Mouse (Mus musculus) CH12F3 (cell line): ENCODE data around the gene Mybpc3.

Source experiments
- in situ Hi-C: fragments of 300-500 bp; cut with MboI; formaldehyde crosslinking; loops from 2 replicates; pipeline ENCODE4 v1.14.3; 2020; ENCODE audit warnings: low sequenced_read_pairs

Mybpc3 gene

DNA sequence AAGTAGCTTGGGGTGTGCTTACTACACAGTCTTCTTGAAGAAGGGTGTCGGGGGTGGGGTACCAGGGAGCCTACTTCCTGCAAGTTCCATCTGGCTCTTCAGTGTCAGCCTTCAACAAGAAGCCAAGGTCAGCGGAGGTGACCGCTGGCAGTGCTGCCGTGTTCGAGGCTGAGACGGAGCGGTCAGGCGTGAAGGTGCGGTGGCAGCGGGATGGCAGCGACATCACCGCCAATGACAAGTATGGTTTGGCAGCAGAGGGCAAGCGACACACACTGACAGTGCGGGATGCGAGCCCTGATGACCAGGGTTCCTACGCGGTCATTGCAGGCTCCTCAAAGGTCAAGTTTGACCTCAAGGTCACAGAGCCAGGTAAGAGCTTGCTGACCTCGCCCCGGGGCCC, 1.1 kb downstream of the Mybpc3 start:
- in situ Hi-C loops: no loop called here

DNA sequence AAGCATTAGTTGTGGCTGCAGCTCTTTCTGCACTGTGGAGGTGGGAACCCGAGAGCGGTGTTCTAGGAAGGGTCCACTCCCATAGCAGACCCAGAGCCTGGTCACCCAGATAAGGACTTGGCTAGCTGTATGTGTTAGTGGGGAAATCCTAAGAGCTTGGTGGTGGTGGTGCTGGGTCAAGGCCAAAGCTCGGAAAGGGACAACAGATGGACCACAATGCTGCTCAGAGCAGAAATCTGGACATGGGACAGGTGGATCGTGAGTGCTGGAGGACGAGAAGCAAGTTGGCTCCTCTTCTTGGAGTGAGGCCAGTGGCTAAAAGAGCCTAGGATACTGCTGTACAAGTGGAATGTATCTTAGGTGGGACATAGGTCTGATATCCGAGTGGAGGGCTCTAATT, 1.6 kb downstream of the Mybpc3 start:
- in situ Hi-C loops: no loop called here

DNA sequence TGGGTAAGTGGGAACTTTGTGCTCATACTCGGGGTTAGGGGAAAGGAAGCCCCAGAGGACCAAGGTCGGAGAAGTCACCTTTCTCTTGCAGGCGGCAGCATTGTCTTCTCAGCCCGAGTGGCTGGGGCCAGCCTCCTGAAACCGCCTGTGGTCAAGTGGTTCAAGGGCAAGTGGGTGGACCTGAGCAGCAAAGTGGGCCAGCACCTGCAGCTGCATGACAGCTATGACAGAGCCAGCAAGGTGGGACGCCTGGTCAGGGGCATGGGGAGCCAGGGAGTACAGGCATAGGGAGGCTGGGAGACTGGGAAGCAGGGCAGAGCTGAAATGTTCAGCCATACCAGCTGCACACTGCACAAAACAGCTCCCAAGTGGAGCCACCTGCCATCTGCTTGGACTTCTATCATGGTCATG, 2.3 kb downstream of the Mybpc3 start:
- in situ Hi-C loops: no loop called here

DNA sequence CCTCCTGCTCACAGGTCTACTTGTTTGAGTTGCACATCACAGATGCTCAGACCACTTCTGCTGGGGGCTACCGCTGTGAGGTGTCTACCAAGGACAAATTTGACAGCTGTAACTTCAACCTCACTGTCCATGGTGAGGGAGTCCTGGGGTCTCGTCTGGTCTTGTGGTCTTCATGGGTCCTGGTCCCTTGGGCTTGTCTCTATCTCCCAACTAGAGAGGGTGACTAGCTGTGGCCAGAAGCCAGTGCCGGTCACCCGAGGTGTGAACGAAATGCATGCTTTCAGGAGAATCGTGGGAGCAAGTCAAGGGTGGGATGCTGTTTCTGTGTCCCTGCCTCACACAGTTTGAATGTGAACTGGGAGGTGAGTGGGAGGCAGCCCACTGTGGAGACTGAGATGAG, 3.1 kb downstream of the Mybpc3 start:
- in situ Hi-C loops: no loop called here

DNA sequence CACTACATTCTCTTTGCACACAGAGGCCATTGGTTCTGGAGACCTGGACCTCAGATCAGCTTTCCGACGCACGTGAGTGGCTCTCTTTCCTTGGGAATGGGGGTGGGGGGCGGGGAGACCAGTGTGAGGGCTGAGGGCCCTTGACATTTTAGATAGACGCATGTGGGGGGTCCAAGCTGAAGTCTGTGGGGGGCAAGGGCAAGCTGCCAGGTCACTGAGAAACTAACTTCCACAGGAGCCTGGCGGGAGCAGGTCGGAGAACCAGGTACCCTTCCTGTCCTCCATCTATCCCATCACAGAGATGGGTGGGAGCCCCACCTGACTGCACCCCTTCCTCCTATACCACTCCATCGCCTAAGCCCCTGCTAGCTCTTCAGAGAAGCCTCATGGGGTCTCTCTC, 3.6 kb downstream of the Mybpc3 start:
- in situ Hi-C loops: no loop called here

DNA sequence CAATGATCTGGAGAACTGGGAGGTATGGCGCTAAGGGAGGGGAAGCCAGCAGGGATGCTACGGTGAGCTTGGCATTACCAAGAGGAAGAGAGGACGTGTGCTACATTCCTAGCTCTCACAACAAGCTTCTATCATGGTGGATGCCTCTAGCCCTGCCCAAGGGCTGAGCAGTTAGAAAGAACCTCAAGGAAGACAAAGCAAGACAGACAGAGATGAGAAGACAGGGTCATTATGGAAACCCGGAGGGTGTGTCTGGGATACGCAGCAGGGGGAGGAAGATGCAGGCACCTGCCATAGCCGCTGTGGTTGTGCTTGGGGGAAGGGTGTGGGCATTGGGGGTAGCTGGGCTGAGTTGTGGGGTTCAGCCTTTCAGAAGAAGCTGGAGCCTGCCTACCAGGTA, 5.6 kb downstream of the Mybpc3 start:
- in situ Hi-C loops: no loop called here

DNA sequence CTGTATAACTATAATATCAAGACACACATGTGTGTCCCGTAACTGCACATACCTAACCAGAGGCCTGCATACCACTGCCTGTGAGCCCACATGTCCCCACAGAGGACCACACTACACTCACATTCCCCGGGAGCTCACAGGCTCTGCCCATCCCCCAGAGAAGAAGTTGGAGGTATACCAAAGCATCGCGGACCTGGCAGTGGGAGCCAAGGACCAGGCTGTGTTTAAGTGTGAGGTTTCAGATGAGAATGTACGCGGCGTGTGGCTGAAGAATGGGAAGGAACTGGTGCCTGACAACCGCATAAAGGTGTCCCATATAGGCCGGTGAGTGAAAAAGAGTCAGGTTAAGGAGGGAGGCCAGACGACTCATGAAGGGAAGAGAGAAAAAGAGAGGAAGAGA, 7.2 kb downstream of the Mybpc3 start:
- in situ Hi-C loops: no loop called here

DNA sequence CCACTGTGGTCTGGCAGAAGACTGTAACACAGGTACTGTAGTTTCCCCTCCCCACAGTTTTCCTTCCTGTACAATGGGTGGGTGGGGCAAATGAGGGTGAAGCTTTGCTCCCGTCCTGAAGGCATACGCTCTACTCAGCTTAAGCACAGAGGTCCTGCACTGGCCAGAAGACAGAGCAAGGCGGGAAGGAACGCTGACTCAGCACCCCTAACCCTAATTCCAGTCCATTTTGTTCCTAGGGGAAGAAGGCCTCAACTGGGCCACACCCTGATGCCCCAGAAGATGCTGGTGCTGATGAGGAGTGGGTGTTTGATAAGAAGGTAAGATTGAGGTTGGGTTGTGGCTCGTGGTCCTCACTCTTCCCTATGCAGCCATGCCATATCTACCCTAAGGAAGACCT, 10.8 kb downstream of the Mybpc3 start:
- in situ Hi-C loops: no loop called here

DNA sequence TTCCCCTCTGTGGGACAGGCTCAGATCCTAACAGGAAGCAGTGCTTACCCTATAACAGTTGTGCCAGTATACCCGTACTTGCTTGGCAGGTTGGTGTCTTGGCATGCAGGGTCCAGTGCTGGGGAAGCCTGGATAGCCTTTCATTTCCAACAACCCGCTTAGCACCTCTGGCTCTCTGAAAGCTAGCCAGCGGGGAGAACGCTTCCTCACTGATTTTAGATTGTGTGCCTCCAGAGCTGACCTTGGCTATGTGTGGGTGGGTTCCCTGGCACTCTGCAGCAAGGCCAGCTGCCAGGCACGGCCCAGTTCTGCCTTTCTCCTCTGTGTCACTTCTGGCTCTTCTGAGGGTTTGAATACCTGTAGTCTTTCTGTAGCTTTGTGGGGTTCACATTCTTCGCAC, 12.2 kb downstream of the Mybpc3 start:
- in situ Hi-C loops: no loop called here

DNA sequence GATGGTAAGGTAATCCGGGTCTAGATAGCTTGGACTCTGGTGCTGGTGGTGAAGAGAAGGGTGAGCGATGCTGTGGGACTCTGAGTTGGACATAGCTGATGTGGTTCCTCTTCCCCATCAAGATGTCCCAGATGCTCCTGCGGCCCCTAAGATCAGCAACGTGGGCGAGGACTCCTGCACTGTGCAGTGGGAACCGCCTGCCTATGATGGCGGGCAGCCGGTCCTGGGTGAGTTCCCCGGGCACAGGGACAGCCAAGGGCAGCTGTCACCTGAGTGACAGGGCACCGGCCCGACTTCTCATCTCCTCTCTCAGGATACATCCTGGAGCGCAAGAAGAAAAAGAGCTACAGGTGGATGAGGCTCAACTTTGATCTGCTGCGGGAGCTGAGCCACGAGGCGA, 13.3 kb downstream of the Mybpc3 start:
- in situ Hi-C loops: no loop called here

DNA sequence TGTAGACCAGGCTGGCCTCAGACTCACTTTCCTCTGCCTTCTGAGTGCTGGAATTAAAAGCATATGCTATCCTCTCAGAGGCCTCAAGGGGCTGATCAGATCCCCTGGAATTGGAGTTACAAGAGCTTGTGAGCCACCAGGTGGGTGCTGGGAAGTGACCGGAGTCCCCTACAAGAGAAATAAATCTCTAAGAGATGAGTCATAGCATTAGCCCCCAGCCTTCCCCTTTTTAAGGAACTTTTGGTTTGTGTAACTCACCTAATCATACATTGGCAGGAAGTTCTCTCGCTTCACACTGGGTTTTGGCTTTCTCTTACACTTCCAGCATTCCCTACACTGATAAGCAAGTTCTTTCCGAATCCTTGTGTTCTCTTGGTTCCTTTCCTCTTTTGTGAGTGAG, 14.1 kb downstream of the Mybpc3 start:
- in situ Hi-C loops: no loop called here

DNA sequence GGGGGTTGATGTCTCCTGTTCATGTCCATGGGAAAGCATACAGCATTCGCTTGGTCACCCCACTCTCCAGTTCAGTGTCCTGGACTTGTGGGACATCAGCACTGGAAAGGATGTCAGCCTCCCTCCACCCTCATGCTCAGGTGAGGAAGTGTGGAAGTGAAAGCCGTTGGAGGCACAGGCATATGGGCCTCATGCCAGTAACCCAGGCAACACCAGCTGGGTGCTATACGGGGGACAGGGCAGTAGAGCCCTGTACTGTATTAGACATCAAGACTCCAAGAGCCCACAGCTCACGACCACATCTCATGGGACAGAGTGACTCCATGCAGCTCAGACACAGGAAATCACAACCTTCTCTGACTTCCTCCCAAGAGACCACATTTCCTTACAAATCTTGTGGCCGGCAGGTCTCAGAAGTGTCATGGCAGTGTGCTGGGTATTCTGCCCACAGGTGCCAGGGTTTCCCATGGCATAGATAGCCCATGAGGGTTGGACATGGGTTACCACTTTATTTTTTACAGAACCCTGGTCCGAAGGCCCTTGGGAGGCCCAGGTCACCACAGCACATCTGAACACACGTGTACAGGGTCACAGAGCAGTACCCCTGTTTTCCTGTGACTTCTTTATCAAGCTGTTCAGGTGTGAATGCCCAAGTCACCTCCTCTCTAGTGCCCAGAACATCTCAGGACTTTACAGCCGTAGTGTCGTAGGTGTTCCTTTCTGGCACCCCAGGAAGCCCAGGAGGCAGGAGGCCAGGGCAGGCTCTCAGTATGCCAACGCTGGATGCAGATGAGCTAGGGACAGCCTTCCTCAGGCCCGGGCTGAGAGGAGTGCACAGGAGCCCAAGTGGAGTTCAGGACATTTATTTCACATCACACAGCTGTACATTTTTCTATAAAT, 18.8 kb downstream of the Mybpc3 start:
- in situ Hi-C loops: no loop called here

DNA sequence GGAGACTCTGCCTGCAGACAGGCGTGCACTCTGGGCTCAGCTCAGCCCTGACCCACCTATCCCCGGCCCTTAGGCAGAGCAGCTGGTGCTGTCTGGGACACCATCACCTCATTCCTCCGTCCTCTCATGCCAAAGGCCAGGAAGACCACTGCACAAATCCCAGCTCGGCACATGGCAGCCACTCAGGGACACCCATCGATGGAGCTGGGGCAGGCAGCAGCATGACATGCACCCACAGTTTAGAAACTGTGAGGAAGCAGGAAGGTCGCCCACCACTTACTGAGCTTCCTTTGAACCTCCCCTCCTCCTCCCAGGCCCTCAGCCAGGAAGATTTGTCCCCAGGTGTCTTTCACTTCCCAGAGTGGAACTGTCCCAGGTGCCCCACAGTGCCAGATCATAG, 19.5 kb downstream of the Mybpc3 start:
- in situ Hi-C loops: no loop called here

DNA sequence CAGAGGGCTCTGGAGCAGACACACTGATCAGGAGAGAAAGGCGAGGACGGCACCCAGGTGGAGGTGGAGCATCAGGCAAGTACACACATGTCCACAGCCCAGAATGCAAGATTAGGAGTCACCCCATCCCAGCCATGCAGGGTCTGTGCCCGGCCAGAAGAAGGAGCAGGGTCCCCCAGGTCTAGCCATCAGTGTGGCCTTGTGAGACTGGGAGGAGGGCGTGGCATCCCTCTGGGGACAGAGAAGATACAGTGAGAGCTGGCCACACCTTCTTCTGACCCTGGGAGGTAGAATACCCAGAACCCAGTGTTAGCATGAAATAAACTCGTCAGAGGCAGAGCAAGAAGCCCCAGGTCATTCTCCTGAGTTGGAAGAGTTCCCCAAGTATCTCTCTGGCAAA, 21.4 kb downstream of the Mybpc3 start:
- in situ Hi-C loops: no loop called here

DNA sequence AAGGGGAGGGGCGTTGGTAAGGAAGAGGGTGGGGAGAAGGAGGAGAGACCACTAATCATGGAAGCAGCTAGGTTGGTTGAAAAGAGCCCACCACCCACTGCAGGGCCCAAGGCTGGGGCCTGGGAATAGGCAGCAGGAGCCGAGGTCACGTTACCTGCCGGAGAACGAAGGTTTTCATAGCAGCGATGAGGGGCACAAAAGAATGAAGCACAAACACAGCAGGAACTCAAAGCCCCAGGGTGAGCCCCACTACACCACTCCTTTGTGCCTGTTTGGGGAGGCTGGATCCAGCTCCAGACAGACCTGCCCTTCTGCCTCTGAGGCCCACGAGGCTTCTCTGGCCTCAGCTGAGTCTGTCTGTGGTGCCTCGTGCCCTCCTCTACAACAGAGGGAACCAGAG, 21.8 kb downstream of the Mybpc3 start:
- in situ Hi-C loops: no loop called here

DNA sequence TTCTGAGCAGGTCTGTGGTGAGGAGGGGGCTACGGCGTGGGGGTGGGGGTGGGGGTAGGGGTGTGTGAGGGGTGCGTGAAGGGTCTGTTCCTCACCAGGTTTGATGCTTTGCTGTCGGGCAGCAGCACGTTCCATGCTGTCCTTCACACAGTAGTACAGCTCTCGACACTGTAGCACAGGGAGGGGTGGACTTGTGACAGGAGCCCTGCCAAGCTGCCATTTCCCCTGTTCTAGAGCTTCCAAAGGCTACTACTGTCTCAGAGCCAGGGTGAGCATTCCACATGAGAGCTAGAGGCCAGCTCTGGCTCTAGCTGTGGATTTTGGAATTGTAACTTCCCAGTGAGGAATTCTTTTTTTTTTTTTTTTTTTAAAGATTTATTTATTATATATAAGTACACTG, 25.0 kb downstream of the Mybpc3 start:
- in situ Hi-C loops: no loop called here

DNA sequence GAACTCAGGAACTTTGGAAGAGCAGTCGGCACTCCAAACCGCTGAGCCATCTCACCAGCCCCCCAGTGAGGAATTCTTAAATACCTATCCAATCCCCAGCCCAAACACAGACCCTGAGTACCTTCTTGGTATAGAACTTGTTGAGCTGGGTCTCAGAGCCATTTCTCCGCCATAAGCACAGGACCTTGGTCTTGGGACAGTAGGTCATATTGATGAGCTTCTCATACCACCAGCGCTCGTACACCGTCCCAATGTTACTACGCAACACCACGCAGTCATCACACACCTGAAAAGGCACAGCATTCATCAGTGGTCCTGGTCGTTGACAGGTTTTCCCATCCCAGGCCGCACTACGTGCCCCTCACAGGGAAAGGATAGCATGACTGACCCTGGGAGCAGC, 25.5 kb downstream of the Mybpc3 start:
- in situ Hi-C loops: no loop called here

DNA sequence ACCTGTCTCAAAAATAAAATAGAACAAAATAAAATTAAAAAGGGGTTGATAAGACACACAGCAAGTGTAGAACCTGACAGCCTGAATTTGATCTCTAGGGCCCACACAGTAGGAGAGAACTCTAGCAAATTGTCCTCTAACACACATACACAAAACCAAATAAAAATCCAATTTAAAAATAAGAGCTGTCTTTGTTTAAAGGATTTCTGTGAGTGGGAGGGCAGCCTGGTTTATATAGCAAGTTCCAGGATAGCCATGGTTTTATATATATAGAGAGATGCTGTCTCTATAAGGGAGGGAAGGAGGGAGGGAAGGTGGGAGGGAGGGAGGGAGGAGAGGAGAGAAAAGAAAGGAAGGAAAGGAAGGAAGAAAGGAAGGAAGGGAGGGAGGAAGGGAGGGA, 30.2 kb downstream of the Mybpc3 start:
- in situ Hi-C loops: no loop called here

DNA sequence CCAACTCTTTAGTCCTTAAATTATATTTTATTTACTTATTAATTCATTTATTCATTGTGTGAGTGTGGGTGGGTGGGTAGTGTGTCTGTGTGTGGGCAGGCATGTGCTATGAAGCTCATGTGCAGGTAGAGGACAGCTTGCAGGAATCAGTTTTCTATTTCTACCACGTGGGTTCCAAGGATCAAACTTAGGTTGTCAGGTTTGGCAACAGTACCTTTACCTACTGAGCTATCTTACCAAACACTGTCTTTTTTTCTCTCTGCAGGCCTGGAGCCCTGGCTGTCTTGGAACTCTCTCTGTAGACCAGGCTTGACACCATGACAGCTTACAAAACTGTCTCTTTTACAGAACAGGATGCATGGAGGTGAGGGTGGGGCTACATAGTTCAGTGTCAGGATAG, 33.4 kb downstream of the Mybpc3 start:
- in situ Hi-C loops: no loop called here

DNA sequence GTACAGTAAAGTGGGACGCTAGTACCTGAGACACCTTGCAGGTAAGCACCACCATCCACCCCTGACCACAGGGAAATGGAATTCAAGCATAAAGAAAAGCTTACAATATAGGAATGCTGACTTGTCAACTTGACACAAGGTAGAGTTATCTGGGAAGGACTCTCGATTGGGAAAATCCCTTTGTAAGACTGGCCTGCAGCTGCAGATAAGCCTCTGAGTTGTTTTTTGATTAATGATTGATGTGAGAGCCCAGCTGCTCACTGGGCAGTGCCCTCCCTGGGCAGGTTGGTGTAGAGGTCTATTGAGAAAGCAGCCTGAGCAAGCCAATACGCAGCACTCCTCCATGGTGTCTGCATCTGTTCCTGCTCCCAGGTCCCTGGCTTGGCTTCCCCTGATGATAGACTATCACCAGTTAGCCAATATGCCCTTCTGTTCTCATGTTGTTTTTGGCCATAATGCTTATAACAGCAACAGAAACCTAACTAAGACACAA, 35.0 kb downstream of the Mybpc3 start:
- in situ Hi-C loops: no loop called here

DNA sequence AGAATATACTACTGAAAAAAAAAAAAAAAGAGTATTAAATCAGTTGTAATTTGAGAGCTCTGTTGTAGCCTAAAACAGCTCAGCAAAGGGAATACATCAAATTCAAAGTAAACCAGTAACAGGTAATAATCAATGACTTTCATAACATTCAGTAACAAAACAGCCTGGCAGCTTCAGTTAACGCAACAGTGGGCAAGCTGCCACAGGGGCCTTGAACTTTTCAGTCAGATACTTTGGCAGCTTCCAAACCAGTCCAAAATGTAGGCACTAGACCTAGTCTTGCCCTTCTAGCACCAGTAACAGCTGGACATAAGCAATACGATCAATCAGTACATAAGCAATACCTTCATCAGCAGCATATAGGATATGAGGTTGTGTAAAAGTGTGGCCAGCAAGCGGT, 36.1 kb downstream of the Mybpc3 start:
- in situ Hi-C loops: no loop called here

DNA sequence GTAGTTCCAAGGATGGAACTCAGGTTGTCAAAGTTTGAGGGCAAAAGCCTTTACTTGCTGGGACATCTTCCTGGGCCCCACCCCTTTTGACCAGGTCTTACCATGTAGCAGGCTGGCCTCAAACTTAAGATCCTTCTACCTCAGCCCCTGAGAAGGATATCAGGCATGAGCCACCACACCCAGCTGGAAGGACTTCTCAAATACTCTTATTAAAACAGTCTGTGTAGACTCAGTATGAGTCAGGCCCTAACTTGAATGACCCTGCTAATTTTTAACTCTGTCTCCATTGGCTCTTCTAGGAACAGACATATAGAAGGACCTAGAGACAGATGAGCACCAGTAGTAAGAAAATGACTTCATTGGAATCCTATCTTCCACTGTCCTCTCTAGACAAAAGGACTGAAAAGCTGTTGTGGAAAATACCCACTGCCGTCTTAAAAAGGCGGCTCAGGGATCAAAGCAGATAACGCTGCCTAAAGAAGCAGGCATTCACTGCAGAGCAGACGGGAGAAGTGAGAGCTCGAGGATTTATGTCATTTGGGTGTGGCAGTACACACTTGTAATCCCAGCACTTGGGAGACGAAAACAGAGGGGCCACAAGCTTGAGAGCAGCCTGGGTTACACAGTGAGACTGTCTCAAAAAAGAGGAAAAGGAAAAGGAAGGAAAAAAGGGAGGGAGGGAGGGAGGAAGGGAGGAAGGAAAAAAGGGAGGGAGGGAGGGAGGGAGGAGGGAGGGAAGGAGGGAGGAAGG, 39.2 kb downstream of the Mybpc3 start:
- in situ Hi-C loops: no loop called here
